Mouse (Mus musculus) urinary bladder, postnatal 36 days (tissue): ENCODE measurements at regions not wholly inside any gene's neighbourhood (a gene's known extent, or its start where the extent isn't known, plus 50 kb on each side); places are given as distances from the start of the nearest gene placed in this dataset.
A peak's percentile ranks its signal among the peaks of the same experiment; 100 is the strongest.

Experiments
- DNase-seq, 2 experiments: peaks; one replicate each; pipeline ENCODE4 v3.0.0; 2022; ENCODE audit warnings: low spot score in 2 of 2, mixed read lengths in 1 of 2

DNA sequence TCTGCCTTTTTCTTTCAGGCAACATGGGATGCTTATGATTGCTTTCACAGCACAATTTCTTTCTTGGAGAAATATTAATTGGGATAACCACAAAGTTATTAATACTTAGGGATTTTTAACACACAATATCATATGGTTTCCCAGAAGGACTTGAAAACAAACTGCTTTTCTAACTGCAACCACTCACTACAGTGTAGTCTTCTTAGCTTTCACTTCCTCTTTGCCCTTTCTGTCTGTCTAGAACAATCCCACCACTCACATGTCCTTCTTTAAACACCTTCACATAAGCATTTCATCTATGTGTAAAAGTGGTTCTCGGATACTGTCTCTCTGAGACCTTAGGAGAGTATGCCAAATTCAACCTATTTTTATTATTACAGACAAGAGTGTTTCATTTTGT lies 204.3 kb downstream of the C1d start:
- DNase-seq, result no peak

DNA sequence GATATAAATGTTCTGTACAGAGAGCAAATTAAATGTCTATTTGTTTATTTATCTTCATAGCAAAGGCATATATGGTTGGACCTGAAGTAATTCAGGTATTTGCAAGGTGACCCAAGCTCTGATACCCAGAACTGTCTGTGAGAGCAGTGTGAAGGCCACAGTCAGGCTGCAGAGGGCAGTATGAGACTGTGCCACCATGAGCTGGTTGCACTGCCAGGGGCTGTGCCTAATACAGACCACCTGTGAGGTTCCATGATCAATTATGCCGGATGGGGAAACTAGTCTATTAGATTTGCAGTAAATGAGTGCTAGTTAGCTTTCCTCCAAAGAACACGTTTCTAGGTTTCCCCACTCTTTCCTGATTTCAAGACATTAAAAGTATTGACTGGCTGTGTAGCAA lies 207.5 kb downstream of the C1d start:
- DNase-seq, result no peak

GRCm38 (mm10) chr11:17468431-17469165 lies 211.2 kb downstream of the C1d start:
- no peak for DNase-seq

- no peak for DNase-seq
Observed at GRCm38 (mm10) chr11:17481436-17481996, 224.1 kb downstream of the C1d start.

GRCm38 (mm10) chr11:17483849-17484441 lies 226.6 kb downstream of the C1d start:
- no peak for DNase-seq

- no peak for DNase-seq
Observed at GRCm38 (mm10) chr11:17501120-17502043, 244.0 kb downstream of the C1d start.

DNA sequence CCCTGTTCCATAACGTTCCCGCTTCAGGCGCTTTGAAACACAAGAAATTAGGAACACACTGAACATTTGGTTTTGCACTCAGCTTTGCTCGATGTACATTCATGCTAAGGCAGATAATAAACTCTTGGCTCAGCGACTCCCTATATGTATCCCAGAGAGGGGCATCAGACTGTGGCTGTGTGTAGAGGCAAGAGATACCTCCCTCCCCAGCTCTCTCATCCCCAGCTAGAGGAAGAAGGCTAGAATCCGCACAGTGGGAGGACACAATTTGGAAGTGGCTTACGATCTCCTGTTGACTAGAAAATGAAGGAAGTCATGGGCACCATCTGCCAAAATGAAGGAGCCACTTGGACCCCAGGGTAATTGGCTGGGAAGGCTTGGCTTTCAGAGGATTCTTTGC lies 244.7 kb downstream of the C1d start:
- DNase-seq, result no peak

- DNase-seq, result no peak
Observed at GRCm38 (mm10) chr11:17522220-17522919, 265.0 kb downstream of the C1d start.

DNA sequence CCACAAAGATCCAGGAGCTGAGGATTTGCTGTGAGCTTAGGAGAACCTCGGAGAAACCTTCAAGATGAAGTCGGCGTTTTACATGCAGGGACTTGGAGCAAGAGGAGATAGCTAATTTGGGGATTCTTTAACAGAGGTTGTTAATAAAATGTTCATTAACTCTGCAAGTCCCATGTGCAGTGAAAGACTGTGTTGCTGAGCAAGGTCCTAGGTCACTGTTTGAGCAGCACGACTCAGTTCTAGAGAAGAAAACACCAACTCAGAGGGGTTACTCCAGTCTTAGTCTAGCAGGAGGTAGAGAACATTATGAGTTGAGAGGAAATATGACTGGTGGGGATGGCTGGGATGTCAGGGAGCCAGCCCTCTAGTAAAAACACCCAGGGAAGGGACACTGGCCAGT lies 265.9 kb downstream of the C1d start:
- no peak for DNase-seq

GRCm38 (mm10) chr11:17524985-17525775 lies 267.8 kb downstream of the C1d start:
- DNase-seq, result no peak

GRCm38 (mm10) chr11:17526476-17526875 lies 269.1 kb downstream of the C1d start:
- no peak for DNase-seq

- DNase-seq, result peak in 1 of 2 experiments; percentile 25
Observed at GRCm38 (mm10) chr11:17528609-17529008, 271.2 kb downstream of the C1d start.

- DNase-seq, result no peak
Observed at GRCm38 (mm10) chr11:17533706-17534105, 276.3 kb downstream of the C1d start.

DNA sequence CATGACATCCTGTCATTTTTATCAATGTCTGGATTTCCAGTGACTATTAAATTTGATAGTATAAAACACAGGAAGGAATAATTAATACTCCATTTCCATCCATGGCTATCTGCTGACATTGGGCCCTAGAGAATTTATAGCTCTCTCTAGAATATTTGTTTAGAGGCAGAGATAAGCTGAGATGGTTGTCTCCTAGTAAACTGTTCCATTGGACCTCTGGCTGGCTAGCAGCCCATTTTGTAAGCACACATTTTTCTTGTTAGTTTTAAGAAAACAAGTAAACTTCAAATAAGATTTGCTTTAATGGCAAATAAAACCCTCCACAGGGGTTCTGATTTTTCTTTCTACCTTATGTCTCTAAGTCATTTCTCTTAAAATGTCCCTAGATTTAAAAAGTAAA lies 288.9 kb downstream of the C1d start:
- DNase-seq, result no peak

DNA sequence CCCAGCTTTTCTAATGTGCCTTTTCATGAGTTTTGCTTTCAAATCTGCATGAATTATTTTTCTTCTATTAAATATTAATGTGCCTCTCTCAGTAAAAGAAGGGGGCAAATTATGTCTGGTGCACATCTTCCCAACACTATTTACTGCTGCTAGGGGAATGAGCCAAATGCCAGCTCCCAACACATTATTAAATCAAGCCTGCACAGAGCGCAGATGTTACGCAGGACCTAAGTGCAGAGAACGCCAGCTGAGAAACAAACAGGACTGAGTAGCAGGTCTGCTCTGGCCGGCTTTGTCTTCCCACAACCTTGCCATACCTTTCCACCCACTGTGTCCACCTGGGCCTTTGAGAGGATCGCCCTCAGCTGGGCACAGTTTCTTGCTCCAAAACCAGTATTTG lies 291.8 kb downstream of the C1d start:
- no peak for DNase-seq

DNA sequence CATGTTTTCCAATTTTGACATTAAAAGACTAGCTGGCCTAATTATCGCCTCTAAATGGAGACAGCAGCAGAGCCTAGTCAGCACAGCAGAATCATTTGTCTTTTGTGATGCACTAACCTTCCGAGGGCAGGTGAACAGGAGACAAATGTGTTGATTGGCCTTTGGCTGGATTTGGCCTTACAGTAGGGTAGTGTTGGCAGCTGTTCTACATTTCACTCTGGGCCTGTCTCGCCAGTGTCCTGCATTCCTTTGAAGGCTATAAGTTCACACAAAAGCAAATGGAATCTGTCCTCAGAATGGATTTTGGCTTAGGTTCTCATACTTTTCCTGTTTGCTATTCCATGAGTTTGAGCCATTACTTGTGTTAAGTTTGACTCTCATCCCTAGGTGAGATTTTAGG lies 297.9 kb downstream of the C1d start:
- no peak for DNase-seq

GRCm38 (mm10) chr11:17591780-17592487 lies 334.6 kb downstream of the C1d start:
- no peak for DNase-seq

DNA sequence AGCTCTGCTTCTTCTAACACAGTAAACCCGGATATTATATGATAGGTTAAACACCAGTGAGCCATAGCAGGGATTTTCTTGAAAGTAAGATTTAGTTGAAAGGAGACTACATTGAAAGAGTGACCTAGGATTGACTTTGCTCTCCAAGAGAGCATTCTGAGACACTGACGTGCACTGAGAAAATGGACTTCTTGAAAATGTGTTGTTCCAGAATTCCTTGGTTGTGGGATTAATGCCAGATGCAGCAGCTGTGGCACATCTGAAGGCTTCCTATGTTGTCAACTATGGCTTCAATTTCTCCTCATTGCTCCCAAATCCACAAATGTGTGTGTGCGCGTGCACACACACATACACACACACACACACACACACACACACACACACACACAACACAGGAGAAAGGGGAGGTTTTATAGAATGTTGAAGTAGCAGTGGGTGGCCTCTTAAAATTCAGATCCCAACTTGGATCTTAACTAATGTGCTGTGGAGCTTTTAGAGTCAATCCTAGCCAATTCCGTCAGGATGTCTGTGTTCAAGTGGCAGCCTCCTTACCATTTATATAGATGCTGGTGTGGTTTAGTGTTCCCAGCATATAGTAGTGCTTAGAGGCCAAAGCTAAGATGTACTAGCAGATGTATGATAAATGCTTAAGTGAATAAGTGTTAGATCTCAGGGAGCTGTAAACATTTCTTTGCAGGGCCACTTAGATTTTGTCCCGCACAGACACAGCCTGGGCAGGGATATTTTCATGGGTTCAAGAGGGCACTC lies 346.5 kb downstream of the C1d start:
- DNase-seq, result peak in 1 of 2 experiments; percentile 2
